Mouse (Mus musculus): ENCODE results near the gene Wbp1l.

The Wbp1l gene

GRCm38 (mm10) chr19:46629807-46630206 lies 30.9 kb downstream of the Wbp1l start:
- 75% methylated on average over 9 of the region's 9 CpGs for WGBS

GRCm38 (mm10) chr19:46631637-46632036 lies 32.8 kb downstream of the Wbp1l start:
- 87% methylated on average over 9 of the region's 9 CpGs for WGBS

- WGBS, result 80% methylated on average over 9 of the region's 9 CpGs
Observed at GRCm38 (mm10) chr19:46635766-46636165, 36.9 kb downstream of the Wbp1l start.

- WGBS, result 87% methylated on average over 6 of the region's 6 CpGs
Observed at GRCm38 (mm10) chr19:46637598-46637997, 38.7 kb downstream of the Wbp1l start.

- 87% methylated on average over 14 of the region's 14 CpGs for WGBS
Observed at GRCm38 (mm10) chr19:46639496-46639895, 40.6 kb downstream of the Wbp1l start.

GRCm38 (mm10) chr19:46640780-46641179 lies 41.9 kb downstream of the Wbp1l start:
- WGBS, result 88% methylated on average over 8 of the region's 8 CpGs

GRCm38 (mm10) chr19:46641420-46642085 lies 42.7 kb downstream of the Wbp1l start:
- 46% methylated on average over 19 of the region's 19 CpGs for WGBS

GRCm38 (mm10) chr19:46642136-46642753 lies 43.4 kb downstream of the Wbp1l start:
- 71% methylated on average over 22 of the region's 22 CpGs for WGBS

- 41% methylated on average over 5 of the region's 5 CpGs for WGBS
Observed at GRCm38 (mm10) chr19:46643236-46643635, 44.4 kb downstream of the Wbp1l start.

GRCm38 (mm10) chr19:46644343-46644792 lies 45.5 kb downstream of the Wbp1l start:
- 64% methylated on average over 10 of the region's 10 CpGs for WGBS

GRCm38 (mm10) chr19:46644793-46645602 lies 46.1 kb downstream of the Wbp1l start:
- 35% methylated on average over 12 of the region's 12 CpGs for WGBS

GRCm38 (mm10) chr19:46646041-46646481 lies 47.2 kb downstream of the Wbp1l start:
- WGBS, result 70% methylated on average over 12 of the region's 12 CpGs

GRCm38 (mm10) chr19:46647254-46647653 lies 48.4 kb downstream of the Wbp1l start:
- 74% methylated on average over 3 of the region's 3 CpGs for WGBS

- 86% methylated on average over 8 of the region's 8 CpGs for WGBS
Observed at GRCm38 (mm10) chr19:46647850-46648249, 49.0 kb downstream of the Wbp1l start.

GRCm38 (mm10) chr19:46648565-46648964 lies 49.7 kb downstream of the Wbp1l start:
- 91% methylated on average over 14 of the region's 14 CpGs for WGBS

- 65% methylated on average over 5 of the region's 5 CpGs for WGBS
Observed at GRCm38 (mm10) chr19:46653188-46653587, 54.3 kb downstream of the Wbp1l start.

- 90% methylated on average over 14 of the region's 14 CpGs for WGBS
Observed at GRCm38 (mm10) chr19:46653616-46654235, 54.8 kb downstream of the Wbp1l start.

- 87% methylated on average over 10 of the region's 10 CpGs for whole genome bisulfite sequencing
Observed at GRCm38 (mm10) chr19:46655626-46656025, 56.7 kb downstream of the Wbp1l start.

- 93% methylated on average over 21 of the region's 21 CpGs for WGBS
Observed at GRCm38 (mm10) chr19:46656151-46656840, 57.4 kb downstream of the Wbp1l start.

- 89% methylated on average over 3 of the region's 3 CpGs for WGBS
Observed at GRCm38 (mm10) chr19:46657339-46658020, 58.6 kb downstream of the Wbp1l start.

GRCm38 (mm10) chr19:46658348-46658747 lies 59.5 kb downstream of the Wbp1l start:
- 96% methylated on average over 7 of the region's 7 CpGs for WGBS

Data from cerebral cortex, adult 2 months (tissue).